Mouse (Mus musculus) mouse embryonic stem cell (cell line): Measurements from ENCODE around the gene Nle1.

Experiments used
- in situ Hi-C, 2 experiments: fragments of 300-500 bp; cut with MboI; formaldehyde crosslinking; loops; 1 replicate in 1 of 2; 3 replicates in 1 of 2; pipeline ENCODE4 v1.14.3; 2019 to 2020; ENCODE audit warnings: low sequenced_read_pairs in 2 of 2, low pct_unique_long_range_greater_than_20kb in 1 of 2, mixed read lengths in 1 of 2; ENCODE audit not compliant: unreplicated experiment in 1 of 2

Gene Nle1

DNA sequence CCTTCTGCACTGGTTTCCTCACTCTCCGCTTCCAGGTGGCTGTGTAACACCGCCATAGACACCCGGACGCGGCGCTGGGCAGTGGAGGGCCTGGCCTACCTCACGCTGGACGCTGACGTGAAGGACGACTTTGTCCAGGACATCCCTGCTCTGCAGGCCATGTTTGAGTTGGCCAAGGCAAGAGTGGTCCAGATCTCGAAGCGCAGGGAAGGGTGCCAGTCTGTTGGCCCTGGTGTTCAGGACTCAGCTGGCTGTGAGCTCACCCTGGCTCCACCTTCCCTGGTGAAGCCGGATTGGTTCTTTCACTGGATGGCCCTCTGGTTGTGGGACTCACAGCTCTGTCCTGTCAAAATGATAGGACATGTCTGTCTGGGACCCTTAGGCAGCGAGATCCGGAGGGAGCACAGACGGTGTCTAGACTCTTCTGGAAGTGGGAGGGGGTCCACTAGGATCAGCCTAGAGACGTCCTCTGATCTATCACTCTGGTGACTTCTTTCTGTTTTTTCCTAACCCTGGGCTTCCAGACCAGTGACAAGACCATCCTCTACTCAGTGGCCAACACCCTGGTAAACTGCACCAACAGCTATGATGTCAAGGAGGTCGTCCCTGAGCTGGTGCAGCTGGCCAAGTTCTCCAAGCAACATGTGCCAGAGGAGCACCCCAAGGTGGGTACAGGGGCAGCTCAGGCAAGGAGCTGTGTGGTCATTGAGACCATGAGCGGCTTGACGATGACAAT lies 20.9 kb upstream of the Nle1 start:
- in situ Hi-C loops, result loop anchor here in 1 of 2 experiments (25.0 kb wide), 2 partner anchors 483 to 542 kb away; partner anchors contain the start of genes Rasl10b and Tmem132e

DNA sequence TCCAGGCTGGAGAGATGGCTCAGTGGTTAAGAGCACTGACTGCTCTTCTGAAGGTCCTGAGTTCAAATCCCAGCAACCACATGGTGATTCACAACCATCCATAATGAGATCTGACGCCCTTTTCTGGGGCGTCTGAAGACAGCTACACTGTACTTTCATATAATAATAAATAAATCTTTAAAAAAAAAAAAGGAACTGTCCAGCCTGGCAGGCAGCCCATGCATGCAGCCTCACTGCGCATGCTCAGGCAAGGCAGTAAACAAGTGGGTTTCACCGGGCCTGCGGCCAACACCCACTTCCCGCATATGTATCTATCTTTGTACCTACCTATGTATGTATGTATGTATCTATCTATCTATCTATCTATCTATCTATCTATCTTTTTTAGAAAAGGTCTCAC lies 15.7 kb upstream of the Nle1 start:
- in situ Hi-C loops, result loop anchor here in 1 of 2 experiments (25.0 kb wide), 1 partner anchor 263 kb away; the partner anchor contains the start of genes Slfn3 and Slfn4

DNA sequence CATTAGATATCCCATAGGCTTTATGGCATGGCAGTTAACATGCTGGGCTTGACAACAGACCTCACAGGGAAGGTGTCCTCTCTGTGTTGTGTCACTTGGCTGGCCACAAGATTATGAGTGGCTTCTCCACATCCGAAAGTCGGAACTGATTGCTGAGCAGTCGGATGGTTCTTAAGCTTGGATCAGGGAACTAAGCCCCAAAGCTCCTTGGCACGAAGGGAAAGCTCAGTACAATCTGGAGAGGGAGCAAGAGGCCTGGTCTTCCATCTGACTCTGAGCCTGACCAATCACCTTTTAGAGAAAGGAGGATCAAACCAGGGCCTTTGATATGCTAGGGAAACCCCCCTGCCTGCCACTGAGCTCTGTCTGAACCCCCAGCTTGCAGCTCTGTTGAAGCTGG lies 13.5 kb upstream of the Nle1 start:
- in situ Hi-C loops, result loop anchor here in 1 of 2 experiments (25.0 kb wide), 1 partner anchor 266 kb away; the partner anchor contains the start of genes Slfn3 and Slfn4

DNA sequence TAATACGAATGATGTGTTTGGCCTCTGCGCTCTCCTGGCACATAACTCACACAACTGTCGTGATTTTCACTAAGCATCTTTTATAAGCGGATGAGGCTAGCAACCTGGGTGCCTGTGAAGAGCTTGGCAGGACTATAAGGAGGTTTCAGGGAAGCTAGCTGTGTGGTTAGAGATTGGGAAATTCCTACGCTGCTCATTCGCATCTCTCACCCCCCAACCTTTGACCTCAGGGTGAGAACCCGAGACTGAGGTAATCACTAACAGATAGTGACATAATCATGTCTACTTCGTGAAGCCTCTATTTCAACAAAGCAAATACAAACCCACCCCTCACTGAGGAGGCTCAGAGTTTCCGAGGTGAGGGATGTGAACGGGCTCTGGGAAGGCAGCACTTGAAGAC lies 12.6 kb upstream of the Nle1 start:
- in situ Hi-C loops, result loop anchor here in 1 of 2 experiments (25.0 kb wide), 1 partner anchor 267 kb away; the partner anchor contains the start of genes Slfn3 and Slfn4

DNA sequence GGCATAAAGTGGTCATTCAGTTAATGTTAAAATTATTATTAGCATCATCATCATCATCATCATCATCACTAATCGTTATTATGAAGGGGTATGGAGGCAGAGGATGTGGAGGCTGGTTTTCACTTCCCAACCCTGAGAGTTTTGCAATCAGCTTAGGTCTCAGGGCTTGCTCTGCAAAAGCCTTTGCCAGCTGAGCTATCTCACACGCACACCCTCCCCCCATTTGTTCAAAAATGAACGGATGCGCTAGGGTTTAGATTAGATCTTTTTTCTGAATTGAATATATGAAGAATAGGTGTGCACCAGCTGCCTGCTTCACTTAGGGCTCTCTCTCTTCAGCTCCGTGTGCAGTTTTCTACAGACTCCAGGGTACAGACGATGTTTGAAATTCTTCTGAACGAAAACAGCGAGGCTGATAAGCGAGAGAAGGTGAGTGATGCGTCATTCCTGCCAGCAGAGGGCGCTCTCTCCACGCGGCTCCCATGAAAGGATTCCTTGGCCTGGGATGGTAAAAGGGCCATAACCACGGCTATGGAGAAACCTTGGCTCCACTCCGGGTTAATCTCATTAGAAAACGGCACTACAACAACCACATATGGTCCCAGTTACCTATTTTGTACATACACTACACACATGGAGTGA lies 6.6 kb upstream of the Nle1 start:
- in situ Hi-C loops, result loop anchor here in 1 of 2 experiments (25.0 kb wide), 1 partner anchor 272 kb away; the partner anchor contains the start of genes Slfn3 and Slfn4

DNA sequence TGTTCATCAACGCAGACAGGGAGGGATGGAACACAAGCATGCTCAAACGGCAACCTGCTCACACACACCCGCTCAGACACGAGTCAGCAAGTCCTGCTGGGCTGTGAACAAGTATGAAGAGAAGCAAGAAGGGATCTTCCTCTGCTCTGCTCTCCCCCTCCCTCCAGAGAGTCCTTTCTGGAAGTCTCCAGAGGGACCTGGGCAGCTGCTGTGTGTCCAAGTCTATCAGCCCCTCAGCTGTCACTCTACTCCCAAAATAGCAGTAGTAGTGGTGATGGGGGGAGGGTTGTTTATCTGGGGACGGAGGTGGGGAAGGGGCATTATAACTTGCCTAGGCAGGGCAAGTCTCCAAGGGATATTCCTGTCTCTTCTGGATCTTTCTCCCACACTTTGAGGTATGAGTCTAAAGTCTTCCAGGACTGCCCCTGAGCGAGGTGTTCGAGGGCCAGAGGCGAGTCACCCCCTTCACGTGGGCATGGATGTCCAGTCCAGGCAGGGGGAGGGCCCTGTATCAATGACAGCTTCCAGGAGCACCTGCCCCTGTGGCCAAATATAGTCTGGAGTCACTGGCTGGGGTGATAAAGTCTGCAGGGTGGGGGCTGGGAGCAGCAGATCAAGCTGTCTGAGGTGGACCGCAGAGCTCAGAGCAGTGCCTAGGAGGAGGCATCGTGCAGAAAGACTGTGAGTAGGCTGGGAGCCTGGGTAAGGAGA lies 2.6 kb upstream of the Nle1 start:
- in situ Hi-C loops, result loop anchor here in 1 of 2 experiments (25.0 kb wide), 1 partner anchor 276 kb away; the partner anchor contains the start of genes Slfn3 and Slfn4

DNA sequence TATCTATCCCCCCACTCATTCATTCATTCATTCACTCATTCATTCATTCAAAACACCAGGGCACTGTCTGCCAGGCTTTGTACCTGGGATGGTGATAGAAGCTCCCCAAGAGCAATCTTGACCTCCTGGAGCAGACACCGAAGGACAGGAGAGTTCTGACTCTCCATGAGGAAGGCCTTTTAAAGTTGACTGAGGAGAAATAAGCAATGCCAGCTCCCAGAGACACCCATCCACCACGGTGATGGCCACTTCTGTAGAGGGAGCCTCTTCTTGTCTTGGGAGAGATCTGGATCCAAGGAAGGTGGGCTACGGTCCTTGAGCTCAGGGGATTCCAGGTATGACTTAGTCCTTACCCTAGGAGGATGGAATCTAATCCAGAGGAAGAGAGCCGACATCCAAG lies 2.0 kb upstream of the Nle1 start, which contains the start of gene Unc45b:
Unc45b (plus strand) TSS at position 301 of the 400 bp plus-strand sequence.
- in situ Hi-C loops, result loop anchor here in 1 of 2 experiments (25.0 kb wide), 1 partner anchor 277 kb away; the partner anchor contains the start of genes Slfn3 and Slfn4

DNA sequence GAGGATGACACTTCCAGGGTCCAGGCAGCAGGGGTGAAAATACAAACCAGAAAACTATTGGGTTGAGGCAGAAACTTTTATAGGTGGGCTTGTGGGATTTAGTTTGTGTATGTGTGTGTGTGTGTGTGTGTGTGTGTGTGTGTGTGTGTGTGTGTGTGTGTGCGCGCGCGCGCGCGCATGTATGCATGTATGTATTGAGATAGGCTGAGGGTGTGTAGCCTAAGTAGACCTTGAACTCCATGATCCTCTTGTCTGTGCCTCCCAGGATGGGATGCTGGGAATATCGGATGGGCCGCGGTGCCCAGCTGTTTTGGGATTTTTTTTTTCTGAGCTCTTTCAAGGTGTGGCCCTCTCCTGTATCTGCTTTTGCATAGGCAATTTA lies 388 bp upstream of the Nle1 start:
- in situ Hi-C loops, result loop anchor here in 1 of 2 experiments (25.0 kb wide), 1 partner anchor 279 kb away; the partner anchor contains the start of genes Slfn3 and Slfn4

DNA sequence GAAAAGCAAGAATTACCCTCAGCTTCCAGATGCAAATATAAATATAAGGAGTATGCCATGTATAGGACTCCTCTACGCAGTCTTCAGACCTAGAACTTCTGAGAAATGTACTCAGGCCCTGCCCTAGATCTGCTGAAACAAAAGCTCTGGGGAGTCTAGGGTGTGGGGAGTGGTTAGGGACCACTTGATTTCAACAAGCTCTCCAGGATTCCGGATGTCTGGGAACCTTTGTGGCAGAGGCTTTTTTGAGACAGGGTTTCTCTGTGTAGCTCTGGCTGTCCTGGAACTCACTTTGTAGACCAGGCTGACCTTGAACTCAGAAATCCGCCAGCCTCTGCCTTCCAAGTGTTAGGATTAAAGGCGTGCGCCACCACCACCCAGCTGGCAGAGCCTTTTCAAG lies 2.4 kb downstream of the Nle1 start:
- in situ Hi-C loops, result loop anchor here in 1 of 2 experiments (25.0 kb wide), 1 partner anchor 281 kb away; the partner anchor contains the start of genes Slfn3 and Slfn4

DNA sequence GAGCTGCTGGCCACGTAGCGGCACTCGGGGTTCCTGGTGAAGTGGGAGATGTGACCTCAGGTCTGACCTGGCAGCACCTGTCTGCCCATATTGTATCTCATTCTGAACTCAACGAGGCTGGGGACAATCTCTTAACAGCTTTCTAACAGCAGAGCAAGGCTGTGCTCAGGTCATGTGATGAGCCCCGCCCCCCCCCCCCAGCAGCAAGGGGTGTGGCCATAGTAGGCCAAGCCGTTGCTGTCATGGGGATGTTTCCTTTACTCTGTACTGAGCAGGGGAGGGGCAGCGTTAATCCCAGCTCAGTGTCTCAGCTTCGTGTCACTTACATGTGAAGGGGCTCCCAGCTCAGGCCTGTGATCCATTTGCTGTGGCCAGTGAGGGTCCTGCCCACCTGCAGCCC lies 3.3 kb downstream of the Nle1 start:
- in situ Hi-C loops, result loop anchor here in 1 of 2 experiments (25.0 kb wide), 1 partner anchor 282 kb away; the partner anchor contains the start of genes Slfn3 and Slfn4

DNA sequence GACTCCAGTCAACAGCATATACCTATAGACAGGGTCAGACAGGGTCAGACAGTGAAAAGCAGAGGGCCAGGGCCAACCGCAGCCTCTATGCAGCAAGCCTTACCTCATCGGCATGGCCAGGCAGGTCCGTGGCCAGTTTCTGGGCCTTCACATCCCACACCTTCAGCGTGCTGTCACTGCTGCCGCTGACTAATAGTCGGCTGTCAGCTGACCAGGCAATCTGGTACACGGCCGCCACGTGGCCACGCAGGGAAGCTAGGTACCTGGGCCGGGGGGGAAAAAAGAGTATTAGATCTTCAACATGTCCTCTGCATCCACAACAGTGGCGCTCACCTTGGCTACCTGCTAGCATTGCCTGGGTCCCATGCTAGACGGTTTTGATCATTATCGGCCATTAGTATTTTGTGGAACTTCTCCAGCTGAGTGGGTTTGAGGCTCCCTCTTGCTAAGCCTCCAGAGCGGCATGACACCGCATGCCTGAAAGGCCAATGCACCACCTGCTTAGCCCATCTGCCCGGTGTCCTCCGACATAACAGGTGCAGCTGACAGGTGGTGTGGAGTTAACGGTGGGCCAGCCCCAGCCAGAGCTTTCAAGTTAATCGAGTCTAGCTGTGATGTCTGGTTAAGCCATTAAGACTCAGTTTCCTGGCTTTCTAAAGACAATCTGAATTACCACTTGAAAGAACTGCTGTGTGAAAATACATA lies 6.5 kb downstream of the Nle1 start:
- in situ Hi-C loops, result loop anchor here in 1 of 2 experiments (25.0 kb wide), 1 partner anchor 286 kb away; the partner anchor contains the start of genes Slfn3 and Slfn4

DNA sequence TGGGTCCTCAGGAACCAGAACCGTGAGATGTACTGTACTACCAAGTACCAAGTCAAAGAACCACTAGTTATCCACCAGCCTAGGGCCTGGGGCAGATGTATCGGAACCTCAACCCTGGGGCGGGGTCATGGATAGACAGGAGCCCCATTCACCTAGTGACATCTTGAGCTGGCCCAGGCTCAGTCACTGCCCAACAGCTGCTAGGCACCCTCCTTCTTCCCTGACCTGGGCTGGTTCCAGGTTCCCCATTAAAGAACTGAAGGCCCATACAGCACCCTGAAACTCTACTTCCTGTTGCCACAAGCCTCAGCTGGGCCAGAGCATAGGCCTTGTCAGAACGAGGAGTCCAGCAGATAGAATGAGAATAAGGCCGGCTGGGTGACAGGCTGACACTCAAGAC lies 8.5 kb downstream of the Nle1 start:
- in situ Hi-C loops, result loop anchor here in 1 of 2 experiments (25.0 kb wide), 2 partner anchors 287 to 288 kb away; partner anchors contain the start of genes Slfn3 and Slfn4

DNA sequence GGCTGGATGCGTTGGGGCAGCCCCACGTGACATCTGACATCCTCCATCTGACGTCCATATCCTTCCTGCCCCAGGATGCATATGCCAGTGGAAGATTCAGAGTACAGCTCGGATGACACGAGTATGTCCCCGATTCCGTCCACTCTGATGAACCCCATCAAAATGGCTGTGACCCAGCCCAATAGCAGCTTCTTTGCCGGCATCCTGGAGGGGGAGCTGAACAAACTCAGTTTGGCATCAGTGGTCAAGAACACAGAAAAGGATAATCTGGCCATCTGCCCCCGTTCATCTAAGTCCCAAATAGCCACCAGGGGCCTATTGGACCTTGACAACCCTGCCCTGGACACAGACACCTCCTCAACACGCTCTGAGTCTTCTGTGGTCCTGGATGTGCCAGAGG lies 10.7 kb downstream of the Nle1 start:
- in situ Hi-C loops, result loop anchor here in 1 of 2 experiments (25.0 kb wide), 1 partner anchor 285 kb away; no protein-coding TSS in a partner anchor

DNA sequence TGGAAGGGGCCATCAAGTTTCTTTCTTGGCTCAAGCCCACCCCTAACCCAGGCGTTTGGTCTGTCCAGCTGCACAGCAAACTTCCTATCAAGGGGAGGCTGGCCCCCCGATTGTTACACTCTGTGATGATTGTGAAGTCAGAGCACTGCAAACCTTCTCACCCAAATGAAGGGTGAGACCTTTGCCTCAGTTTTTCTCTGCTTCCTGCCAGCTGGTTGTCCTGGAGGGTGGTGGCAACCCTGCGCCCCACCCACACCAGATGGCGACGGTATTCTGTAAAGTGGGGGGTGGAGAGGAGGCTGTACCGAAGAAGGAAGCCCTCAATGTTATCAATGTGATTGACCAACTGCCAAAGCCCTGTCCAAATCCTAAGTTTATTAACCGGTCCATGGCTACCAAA lies 16.3 kb downstream of the Nle1 start, which contains the start of gene Fndc8:
Fndc8 (plus strand) TSS at position 189 of the 400 bp plus-strand sequence.
- in situ Hi-C loops, result loop anchor here in 1 of 2 experiments (25.0 kb wide), 1 partner anchor 280 kb away; no protein-coding TSS in a partner anchor

DNA sequence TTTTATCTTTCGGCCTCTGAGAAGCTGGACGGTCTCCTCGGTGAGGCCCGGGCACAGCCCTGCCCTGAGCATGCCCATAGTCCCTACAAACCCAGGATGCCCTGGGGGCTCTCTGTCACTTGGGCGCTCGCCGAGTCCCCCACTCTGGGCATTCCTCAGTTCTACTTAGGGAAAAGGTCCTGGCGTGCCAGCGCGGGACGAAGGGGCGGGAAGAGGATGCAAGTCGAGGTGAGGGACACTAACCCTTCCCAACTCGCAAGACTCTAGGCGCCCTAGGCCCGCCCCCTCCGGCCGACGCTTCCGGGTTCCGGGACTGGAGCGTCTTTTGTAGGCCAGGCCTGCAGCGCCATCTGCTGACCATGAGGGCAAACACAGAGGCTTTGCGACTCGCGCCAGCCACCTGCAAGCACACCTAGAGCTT lies 17.9 kb downstream of the Nle1 start, which contains the start of gene Rad51d:
Rad51d (minus strand) TSS at position 273 of the 421 bp plus-strand sequence.
- in situ Hi-C loops, result loop anchor here in 1 of 2 experiments (25.0 kb wide), 1 partner anchor 278 kb away; no protein-coding TSS in a partner anchor

DNA sequence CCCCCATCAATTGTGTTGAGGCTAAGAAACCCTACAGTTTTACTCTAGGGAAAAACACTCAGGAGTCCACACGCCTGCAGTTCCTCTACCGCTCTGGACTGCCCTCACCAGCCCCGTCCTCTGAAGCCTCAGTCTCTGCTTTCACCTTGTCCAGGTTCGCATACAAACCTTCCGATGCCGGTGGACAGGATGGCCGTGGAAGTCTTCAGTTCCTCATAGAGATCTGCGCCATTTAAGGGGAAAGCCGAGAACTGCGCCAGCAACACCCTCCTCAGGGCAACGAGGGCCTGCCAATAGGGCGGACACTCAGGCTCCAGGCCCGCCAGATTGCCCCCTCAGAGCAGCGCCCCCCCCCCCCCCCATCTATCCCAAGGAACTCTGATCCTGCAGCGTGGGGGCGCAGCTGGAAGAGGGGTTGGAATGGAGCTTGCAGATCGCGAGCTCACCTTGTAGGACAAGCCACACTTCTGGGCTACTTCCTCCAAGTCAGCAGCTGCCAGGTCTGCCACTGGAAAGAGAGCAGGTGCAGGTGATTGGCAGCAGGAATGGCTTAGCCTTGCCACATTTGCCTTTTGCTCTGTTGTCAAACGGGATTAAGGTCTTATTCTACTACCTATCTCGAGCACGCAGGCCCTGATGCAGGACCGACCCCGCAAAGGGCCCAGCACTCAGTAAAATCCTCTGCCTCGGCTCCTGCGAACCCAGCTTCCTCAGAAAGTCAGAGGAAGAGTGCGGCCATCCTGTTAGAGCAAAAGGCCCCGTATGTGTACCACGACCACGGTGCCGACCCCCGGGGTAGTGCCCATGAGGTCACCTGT lies 18.5 kb downstream of the Nle1 start:
- in situ Hi-C loops, result loop anchor here (5.0 to 25.0 kb wide), 3 partner anchors 72 to 277 kb away; no protein-coding TSS in a partner anchor
